Mouse (Mus musculus) kidney, adult 2 months (tissue): ENCODE results near the gene Frat2.

Experiments used
- CTCF ChIP-seq: fragments of 200-500 bp; conservative IDR thresholded peaks from 2 replicates; pipeline ENCODE4 v1.5.1; 2011; ENCODE audit warnings: low read depth, mild to moderate bottlenecking, control low read depth, low read length, moderate library complexity, mixed read lengths; ENCODE audit not compliant: insufficient read depth, insufficient read length
- POLR2A ChIP-seq: fragments of 200-500 bp; IDR thresholded peaks from one replicate; pipeline ENCODE4 v1.6.1; 2011; ENCODE audit warnings: low read depth, low read length, control low read depth

GRCm38 (mm10) chr19:41824950-41825349 is 23.0 kb downstream of the Frat2 start:
- no peak for TF ChIP-seq CTCF
- TF ChIP-seq POLR2A: no peak
